Mouse (Mus musculus) ES-Bruce4 (cell line): ENCODE measurements around the gene Zfp738.

Source experiments
- CTCF ChIP-seq: IDR thresholded peaks from one replicate; pipeline ENCODE4 v1.8.1; 2011; ENCODE audit warnings: low read depth, low read length
- POLR2A ChIP-seq: IDR thresholded peaks from one replicate; pipeline ENCODE4 v1.8.1; 2011; ENCODE audit warnings: low read length; ENCODE audit not compliant: insufficient read depth

- TF ChIP-seq POLR2A (peak; percentile 1), CTCF (no peak)
Observed at GRCm38 (mm10) chr13:67609066-67609876, 77.6 kb downstream of the Zfp738 start, which contains the start of gene Zfp729b.
